Mouse (Mus musculus) thymus, postnatal 0 days (tissue): ENCODE measurements at regions not wholly inside any gene's neighbourhood (a gene's known extent, or its start where the extent isn't known, plus 50 kb on each side); places are given as distances from the start of the nearest gene placed in this dataset.

ENCODE experiments used
- DNase-seq: peaks from one replicate; pipeline ENCODE4 v3.0.0-alpha.2; 2015; ENCODE audit warnings: low spot score

- DNase-seq = no peak
These were observed 206.3 kb downstream of the Rpl10-ps3 start for GRCm38 (mm10) chr9:50138341-50138978.

- no peak for DNase-seq
These were observed 208.2 kb downstream of the Rpl10-ps3 start for GRCm38 (mm10) chr9:50136636-50136985.

- no peak for DNase-seq
These were observed 208.7 kb downstream of the Rpl10-ps3 start for GRCm38 (mm10) chr9:50135939-50136635.

- DNase-seq = no peak
These were observed 220.5 kb downstream of the Rpl10-ps3 start for GRCm38 (mm10) chr9:50124241-50124640.

GRCm38 (mm10) chr9:50120820-50121599 lies 223.8 kb downstream of the Rpl10-ps3 start:
- DNase-seq = no peak

GRCm38 (mm10) chr9:50119412-50119811 lies 225.4 kb downstream of the Rpl10-ps3 start:
- DNase-seq = no peak

GRCm38 (mm10) chr9:50118578-50118977 lies 226.2 kb downstream of the Rpl10-ps3 start:
- no peak for DNase-seq

- no peak for DNase-seq
These were observed 238.2 kb downstream of the Rpl10-ps3 start for GRCm38 (mm10) chr9:50106551-50106950.

- no peak for DNase-seq
These were observed 242.0 kb downstream of the Rpl10-ps3 start for GRCm38 (mm10) chr9:50102766-50103165.

- no peak for DNase-seq
These were observed 243.7 kb downstream of the Rpl10-ps3 start for GRCm38 (mm10) chr9:50101061-50101460.

- DNase-seq = no peak
These were observed 253.8 kb downstream of the Rpl10-ps3 start for GRCm38 (mm10) chr9:50090968-50091367.

GRCm38 (mm10) chr9:50089916-50090315 lies 254.9 kb downstream of the Rpl10-ps3 start:
- DNase-seq = no peak

- DNase-seq = no peak
These were observed 264.6 kb downstream of the Rpl10-ps3 start for GRCm38 (mm10) chr9:50080205-50080604.

GRCm38 (mm10) chr9:50068576-50068975 lies 269.9 kb upstream of the Ncam1 start:
- no peak for DNase-seq

GRCm38 (mm10) chr9:50067729-50068225 lies 269.1 kb upstream of the Ncam1 start:
- DNase-seq = no peak

- no peak for DNase-seq
These were observed 265.9 kb upstream of the Ncam1 start for GRCm38 (mm10) chr9:50064505-50065229.

GRCm38 (mm10) chr9:50038231-50038630 lies 239.5 kb upstream of the Ncam1 start:
- DNase-seq = no peak

GRCm38 (mm10) chr9:50032322-50033158 lies 233.8 kb upstream of the Ncam1 start:
- no peak for DNase-seq

- DNase-seq = no peak
These were observed 232.6 kb upstream of the Ncam1 start for GRCm38 (mm10) chr9:50031318-50031717.

GRCm38 (mm10) chr9:50029030-50029429 lies 230.3 kb upstream of the Ncam1 start:
- DNase-seq = no peak

GRCm38 (mm10) chr9:50028573-50028972 lies 229.8 kb upstream of the Ncam1 start:
- no peak for DNase-seq
